Mouse (Mus musculus) lung, postnatal 0 days (tissue): ENCODE data around the gene Bnc2. TPM values are rescaled to one million over a fixed set of nuclear protein-coding genes. Genes with fewer than 3 reads are reported as not detected.

Experiments
- ATAC-seq: fragments of 200-750 bp; cut with Nextera tagmentation; 2 replicates; pipeline ENCODE4 v1.8.0; 2017; ENCODE audit warnings: moderate library complexity
- DNase-seq: peaks from one replicate; pipeline ENCODE4 v3.0.0-alpha.2; 2016; ENCODE audit warnings: low spot score
- H3K27ac ChIP-seq: fragments of 300-500 bp; sonication (generic); 2 replicates; pipeline ENCODE4 v1.5.1; 2014; ENCODE audit warnings: antibody characterized with exemption, mild to moderate bottlenecking, low read length, mixed read lengths
- H3K27me3 ChIP-seq: fragments of 300-500 bp; sonication (generic); replicated peaks from 2 replicates; pipeline ENCODE4 v1.6.1; 2014; ENCODE audit warnings: low read length, mixed read lengths; ENCODE audit not compliant: insufficient read depth
- H3K36me3 ChIP-seq: fragments of 300-500 bp; sonication (generic); 2 replicates; pipeline ENCODE4 v1.6.1; 2014; ENCODE audit warnings: low read length, mixed read lengths; ENCODE audit not compliant: insufficient read depth
- H3K4me1 ChIP-seq: fragments of 300-500 bp; sonication (generic); 2 replicates; pipeline ENCODE4 v1.6.1; 2014; ENCODE audit warnings: antibody characterized with exemption, low read depth, low read length, mixed read lengths; ENCODE audit not compliant: insufficient read depth
- H3K4me2 ChIP-seq: fragments of 300-500 bp; sonication (generic); replicated peaks from 2 replicates; pipeline ENCODE4 v1.6.1; 2014; ENCODE audit warnings: low read depth, mild to moderate bottlenecking, low read length, moderate library complexity, mixed read lengths
- H3K4me3 ChIP-seq: fragments of 300-500 bp; sonication (generic); 2 replicates; pipeline ENCODE4 v1.5.1; 2014; ENCODE audit warnings: low read depth, low read length
- H3K9ac ChIP-seq: fragments of 300-500 bp; sonication (generic); replicated peaks from 2 replicates; pipeline ENCODE4 v1.6.1; 2014; ENCODE audit warnings: low read depth, mild to moderate bottlenecking
- H3K9me3 ChIP-seq: fragments of 300-500 bp; sonication (generic); 2 replicates; pipeline ENCODE4 v1.6.1; 2016; ENCODE audit warnings: low read length, mixed read lengths
- CTCF ChIP-seq: IDR thresholded peaks from 2 replicates; pipeline ENCODE4 v1.5.1; 2016; ENCODE audit warnings: antibody characterized with exemption, mild to moderate bottlenecking
- EP300 ChIP-seq: IDR thresholded peaks from 2 replicates; pipeline ENCODE4 v1.6.1; 2016; ENCODE audit warnings: antibody characterized with exemption, mild to moderate bottlenecking, control low read depth
- WGBS: fragments of 180-500 bp; shearing (Covaris S2); extraction: QIAGEN DNeasy Blood & Tissue Kit; methylation state at CpG from one replicate; pipeline ENCODE4 v1.1.7; 2014; 5-methylcytosine and 5-hydroxymethylcytosine counted together
- polyA plus RNA-seq: library from polyadenylated mRNA; unstranded; fragments of >200 nt; fragmentation: Nextera tagmentation; extraction: Ambion mirVana; gene quantifications from 2 replicates; pipeline ENCODE4 v1.2.1, GENCODE M21; 2015

Bnc2 gene
- polyA plus RNA-seq, 1 experiment from 2014 or later, result 1.9 TPM

DNA sequence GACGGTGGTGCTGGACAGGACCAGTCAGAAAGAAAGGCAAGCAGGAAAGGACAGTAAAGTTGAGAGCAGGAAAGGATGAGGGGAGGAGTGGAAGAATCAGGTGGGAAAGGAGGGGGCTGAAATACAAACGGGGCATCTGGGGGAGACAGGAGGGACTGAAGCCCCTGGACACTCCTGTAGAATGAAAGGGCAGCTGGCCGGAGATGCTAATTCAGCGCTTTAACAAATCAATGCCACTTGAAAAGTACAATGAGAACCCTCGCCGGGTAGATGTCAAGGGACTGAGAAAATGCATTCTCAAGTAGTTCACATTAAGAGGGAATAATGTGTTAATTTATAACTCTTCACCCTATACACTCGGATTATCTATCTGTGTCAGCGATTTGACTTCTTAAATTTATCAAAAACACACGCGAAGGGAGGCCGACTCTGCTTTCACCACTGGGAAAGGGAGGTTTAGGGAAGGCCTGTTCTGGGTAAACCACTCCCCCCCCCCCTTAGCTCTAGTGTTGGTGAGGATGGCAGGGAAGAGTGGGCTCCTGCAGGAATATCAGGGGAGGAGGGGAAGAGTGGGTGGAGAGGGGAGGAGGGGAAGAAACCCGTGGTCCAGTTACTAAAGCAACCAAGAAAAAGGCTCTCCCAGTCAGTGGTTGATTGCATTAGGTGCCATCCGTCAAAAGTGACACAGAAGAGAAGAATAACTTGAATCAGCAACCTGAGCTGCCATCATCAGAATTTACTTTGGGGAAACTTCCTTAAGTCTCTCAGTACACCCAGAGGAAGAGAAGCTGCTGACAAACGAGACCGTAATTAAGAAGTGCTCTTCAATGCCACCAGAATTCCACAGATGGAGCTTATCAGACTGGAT, 147.8 kb downstream of the Bnc2 start:
- Histone ChIP-seq H3K9ac (no peak overlapping the region), H3K27me3 (no peaks in the 10 kb centered on the region), H3K4me2 (no peak overlapping the region), H3K27ac (no peak overlapping the region), H3K4me1 (no peaks in the 10 kb centered on the region), H3K36me3 (no peaks in the 10 kb centered on the region), H3K4me3 (no peak overlapping the region), H3K9me3 (no peaks in the 10 kb centered on the region)
- no peak for TF ChIP-seq EP300
- TF ChIP-seq CTCF, result no peak
- ATAC-seq (no peak), DNase-seq (no peak)
- WGBS, result 39% methylated on average over 15 of the region's 15 CpGs

GRCm38 (mm10) chr4:84523651-84524221, 151.3 kb downstream of the Bnc2 start:
- Histone ChIP-seq H3K9ac (no peak overlapping the region), H3K4me2 (no peak overlapping the region), H3K27me3 (no peaks in the 10 kb centered on the region), H3K9me3 (no peaks in the 10 kb centered on the region), H3K4me1 (no peaks in the 10 kb centered on the region), H3K36me3 (no peaks in the 10 kb centered on the region), H3K27ac (no peak overlapping the region), H3K4me3 (no peak overlapping the region)
- 37% methylated on average over 4 of the region's 4 CpGs for WGBS
- TF ChIP-seq CTCF (no peak), EP300 (no peak)
- DNase-seq, result peak; percentile 37
- ATAC-seq, result peak; percentile 32

DNA sequence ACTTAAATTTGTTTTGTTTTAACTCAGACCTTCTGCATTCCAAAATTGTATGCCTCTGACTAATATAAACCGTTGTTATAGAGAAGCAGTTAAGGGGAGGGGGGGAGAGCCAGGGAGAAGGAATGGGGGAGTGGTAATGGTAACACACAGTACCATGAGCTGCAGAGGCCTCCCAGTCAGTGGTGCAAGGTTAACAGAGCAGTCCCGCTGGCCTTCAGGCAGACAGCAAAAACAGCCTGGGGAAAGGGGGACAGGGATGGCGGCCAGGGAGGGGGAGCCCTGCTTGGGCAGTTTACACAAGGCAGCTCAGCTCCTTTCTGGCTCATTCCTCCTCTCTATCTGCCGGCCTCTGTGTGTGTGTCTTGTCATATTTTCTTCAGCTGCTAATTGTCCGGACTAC, 151.9 kb downstream of the Bnc2 start:
- ATAC-seq (peak; percentile 63), DNase-seq (peak; percentile 34)
- 14% methylated on average over 5 of the region's 5 CpGs for WGBS
- H3K27me3 ChIP-seq, result no peaks in the 10 kb centered on the region
- no peak overlapping the region for H3K9ac ChIP-seq
- TF ChIP-seq EP300 (no peak), CTCF (no peak)
- H3K36me3 ChIP-seq, result no peaks in the 10 kb centered on the region
- no peaks in the 10 kb centered on the region for H3K4me1 ChIP-seq
- H3K4me3 ChIP-seq, result no peak overlapping the region
- H3K27ac ChIP-seq, result no peak overlapping the region
- H3K9me3 ChIP-seq, result no peaks in the 10 kb centered on the region
- no peak overlapping the region for H3K4me2 ChIP-seq

DNA sequence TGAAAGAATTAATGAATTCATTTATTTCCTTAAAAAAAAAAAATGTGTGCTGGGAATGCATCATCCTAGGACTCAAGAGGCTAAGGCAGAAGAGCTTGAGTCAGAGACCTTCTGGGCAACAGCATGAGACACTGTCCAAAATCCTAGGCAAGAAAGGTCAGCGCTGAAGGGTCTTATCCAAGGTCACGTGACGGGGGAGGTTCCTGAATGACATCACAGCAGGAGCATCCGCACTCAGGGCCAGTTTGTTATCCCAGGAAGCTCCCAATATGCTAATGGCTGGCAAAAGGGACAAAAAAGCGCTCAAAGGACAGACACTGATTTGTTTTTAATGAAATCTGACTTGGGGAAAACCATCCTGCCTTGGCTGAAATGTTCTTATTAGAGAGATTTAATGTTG, 153.5 kb downstream of the Bnc2 start:
- no peak for ATAC-seq
- no peak overlapping the region for H3K9ac ChIP-seq
- DNase-seq, result no peak
- H3K27me3 ChIP-seq, result no peaks in the 10 kb centered on the region
- H3K27ac ChIP-seq, result no peak overlapping the region
- H3K36me3 ChIP-seq, result no peaks in the 10 kb centered on the region
- 87% methylated on average over 5 of the region's 5 CpGs for WGBS
- no peak overlapping the region for H3K4me2 ChIP-seq
- H3K4me1 ChIP-seq, result no peaks in the 10 kb centered on the region
- H3K4me3 ChIP-seq, result no peak overlapping the region
- TF ChIP-seq EP300 (no peak), CTCF (no peak)
- H3K9me3 ChIP-seq, result no peaks in the 10 kb centered on the region

- H3K9ac ChIP-seq, result no peak overlapping the region
- TF ChIP-seq CTCF, result no peak
- no peak for TF ChIP-seq EP300
- no peak overlapping the region for H3K4me3 ChIP-seq
- no peaks in the 10 kb centered on the region for H3K4me1 ChIP-seq
- no peak overlapping the region for H3K4me2 ChIP-seq
- WGBS, result 50% methylated on average over 1 of the region's 1 CpGs
- no peaks in the 10 kb centered on the region for H3K36me3 ChIP-seq
- no peaks in the 10 kb centered on the region for H3K27me3 ChIP-seq
- no peak overlapping the region for H3K27ac ChIP-seq
- H3K9me3 ChIP-seq, result no peaks in the 10 kb centered on the region
- DNase-seq (peak; percentile 34), ATAC-seq (no peak)
These were observed 164.6 kb downstream of the Bnc2 start for GRCm38 (mm10) chr4:84510466-84510865.

DNA sequence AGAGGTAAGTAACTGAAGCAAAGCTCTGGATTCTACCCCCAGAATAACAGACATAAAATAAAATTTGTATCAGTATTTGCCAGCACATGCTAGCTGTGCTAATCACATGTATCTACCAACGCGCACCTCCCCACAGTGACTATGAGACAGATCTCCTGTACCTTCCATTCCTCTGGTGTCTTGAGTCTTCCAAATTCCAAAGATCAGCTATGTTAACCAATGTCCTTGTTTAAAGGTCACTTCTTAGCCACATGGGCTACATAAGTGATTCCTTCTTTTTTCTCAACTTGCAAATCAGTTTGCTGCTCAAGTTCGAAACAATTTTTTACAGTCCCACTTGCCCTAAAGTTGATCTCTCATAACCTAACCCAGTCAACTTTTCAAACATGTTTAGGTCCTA, 167.5 kb downstream of the Bnc2 start:
- Histone ChIP-seq H3K4me3 (no peak overlapping the region), H3K27me3 (no peaks in the 10 kb centered on the region), H3K9me3 (no peaks in the 10 kb centered on the region), H3K36me3 (no peaks in the 10 kb centered on the region), H3K27ac (no peak overlapping the region), H3K4me2 (no peak overlapping the region), H3K4me1 (no peaks in the 10 kb centered on the region), H3K9ac (no peak overlapping the region)
- TF ChIP-seq EP300, result no peak
- no peak for TF ChIP-seq CTCF
- ATAC-seq, result no peak
- no peak for DNase-seq
- WGBS, result 91% methylated on average over 3 of the region's 3 CpGs
